Mouse (Mus musculus) myocyte (in vitro differentiated cells): ENCODE results near the gene Ctdnep1.

ENCODE experiments used
- MAX ChIP-seq: IDR thresholded peaks from one replicate; pipeline ENCODE4 v1.6.1; 2011; ENCODE audit warnings: low read depth, mild to moderate bottlenecking, control low read depth
- USF1 ChIP-seq: IDR thresholded peaks from one replicate; pipeline ENCODE4 v1.6.1; 2011; ENCODE audit warnings: low read depth, mild to moderate bottlenecking, control low read depth, moderate library complexity

GRCm38 (mm10) chr11:69976271-69976670 lies 4.7 kb upstream of the Ctdnep1 start:
- no peak for TF ChIP-seq MAX
- TF ChIP-seq USF1 = no peak
